Mouse (Mus musculus): ENCODE measurements around the gene Dglucy.

- TF ChIP-seq POU5F1 (IDR thresholded peaks at IDR 0.05; ENCODE audit: borderline replicate concordance, low read length), result no peak
- TF ChIP-seq CTCF (conservative IDR thresholded peaks at IDR 0.05; ENCODE audit: low read length), result peak; percentile 63
- TF ChIP-seq NANOG (IDR thresholded peaks at IDR 0.05; ENCODE audit: borderline replicate concordance, low read length), result no peak
These were observed 147.1 kb downstream of the Dglucy start for GRCm38 (mm10) chr12:100925644-100926619.
